Mouse (Mus musculus) ES-Bruce4 (cell line): ENCODE results near the gene Mamstr. TPM values are rescaled to one million over a fixed set of nuclear protein-coding genes. Genes with fewer than 3 reads are reported as not detected.

Experiments
- H3K27ac ChIP-seq: 2 replicates; pipeline ENCODE4 v1.5.1; 2012; ENCODE audit warnings: low read length, inconsistent platforms; ENCODE audit not compliant: insufficient read depth
- H3K27me3 ChIP-seq: 2 replicates; pipeline ENCODE4 v1.6.1; 2012; ENCODE audit warnings: mild to moderate bottlenecking, low read length, inconsistent platforms; ENCODE audit not compliant: control insufficient read depth, poor library complexity, insufficient read depth, severe bottlenecking
- H3K36me3 ChIP-seq: 2 replicates; pipeline ENCODE4 v1.6.1; 2012; ENCODE audit warnings: inconsistent platforms, mild to moderate bottlenecking, low read length, moderate library complexity; ENCODE audit not compliant: control insufficient read depth, poor library complexity, insufficient read depth, severe bottlenecking
- H3K4me1 ChIP-seq: one replicate; pipeline ENCODE4 v1.8.1; 2011; ENCODE audit warnings: low read length; ENCODE audit not compliant: control insufficient read depth, insufficient read depth
- H3K4me3 ChIP-seq: 2 replicates; pipeline ENCODE4 v1.5.1; 2011; ENCODE audit warnings: low read depth, mild to moderate bottlenecking, low read length
- H3K9ac ChIP-seq: 2 replicates; pipeline ENCODE4 v1.6.1; 2012; ENCODE audit warnings: low read depth, mild to moderate bottlenecking, inconsistent platforms; ENCODE audit not compliant: poor library complexity, severe bottlenecking
- H3K9me3 ChIP-seq: replicated peaks from 2 replicates; pipeline ENCODE4 v1.6.1; 2012; ENCODE audit warnings: mild to moderate bottlenecking, low read length, inconsistent platforms; ENCODE audit not compliant: control insufficient read depth, poor library complexity, insufficient read depth, severe bottlenecking
- CTCF ChIP-seq: IDR thresholded peaks from one replicate; pipeline ENCODE4 v1.8.1; 2011; ENCODE audit warnings: low read depth, low read length
- EP300 ChIP-seq: IDR thresholded peaks from 2 replicates; pipeline ENCODE4 v1.6.1; 2011; ENCODE audit warnings: low read depth, low read length; ENCODE audit not compliant: insufficient read depth
- POLR2A ChIP-seq: IDR thresholded peaks from one replicate; pipeline ENCODE4 v1.8.1; 2011; ENCODE audit warnings: low read length; ENCODE audit not compliant: insufficient read depth
- polyA plus RNA-seq: library from polyadenylated mRNA; stranded (reverse); fragments of >200 nt; gene quantifications from 2 replicates; pipeline ENCODE4 v1.2.4, GENCODE M21; 2011; ENCODE audit warnings: low read depth; ENCODE audit not compliant: missing spikeins, insufficient read depth, insufficient read length

Gene Mamstr
- polyA plus RNA-seq, 1 experiment = 4.1 TPM

- Histone ChIP-seq H3K9ac (peak within 1 kb of the TSS; percentile 19), H3K9me3 (no peaks in the 10 kb centered on the region), H3K4me1 (peaks cover 4% of the 10 kb centered on the region), H3K4me3 (peak within 1 kb of the TSS; percentile 53), H3K27me3 (no peaks in the 10 kb centered on the region), H3K27ac (peak within 1 kb of the TSS; percentile 33), H3K36me3 (no peaks in the 10 kb centered on the region)
- TF ChIP-seq CTCF (no peak), EP300 (0 out of 2 replicates have a peak, but pooled peaks have one; percentile 5)
Observed at GRCm38 (mm10) chr7:45617042-45617695, 22.6 kb upstream of the Mamstr start, which contains the start of gene Fut1. TSS of gene Fut1 (plus strand) at chr7:45617289.

GRCm38 (mm10) chr7:45618316-45618715 is 21.5 kb upstream of the Mamstr start:
- no peak overlapping the region for H3K9ac ChIP-seq
- H3K4me3 ChIP-seq = no peak overlapping the region
- no peaks in the 10 kb centered on the region for H3K27me3 ChIP-seq
- no peaks in the 10 kb centered on the region for H3K9me3 ChIP-seq
- TF ChIP-seq POLR2A = no peak
- TF ChIP-seq EP300 = no peak
- TF ChIP-seq CTCF = no peak
- H3K4me1 ChIP-seq = peaks cover 4% of the 10 kb centered on the region
- H3K36me3 ChIP-seq = no peaks in the 10 kb centered on the region
- no peak overlapping the region for H3K27ac ChIP-seq

GRCm38 (mm10) chr7:45619592-45619991 is 20.2 kb upstream of the Mamstr start:
- no peak overlapping the region for H3K27ac ChIP-seq
- no peaks in the 10 kb centered on the region for H3K9me3 ChIP-seq
- no peak overlapping the region for H3K4me3 ChIP-seq
- TF ChIP-seq POLR2A (no peak), CTCF (no peak), EP300 (no peak)
- no peaks in the 10 kb centered on the region for H3K36me3 ChIP-seq
- peaks cover 4% of the 10 kb centered on the region for H3K4me1 ChIP-seq
- H3K9ac ChIP-seq = no peak overlapping the region
- no peaks in the 10 kb centered on the region for H3K27me3 ChIP-seq

GRCm38 (mm10) chr7:45621443-45621842 is 18.3 kb upstream of the Mamstr start, which contains the start of gene Izumo1:
TSS of gene Izumo1 (plus strand) at chr7:45621811.
- Histone ChIP-seq H3K27me3 (no peaks in the 10 kb centered on the region), H3K4me1 (no peaks in the 10 kb centered on the region), H3K27ac (no peak within 1 kb of the TSS), H3K9me3 (no peaks in the 10 kb centered on the region), H3K9ac (peak within 1 kb of the TSS; percentile 32; the same call in 1 of the 2 replicates), H3K4me3 (peak within 1 kb of the TSS; percentile 58), H3K36me3 (no peaks in the 10 kb centered on the region)
- TF ChIP-seq POLR2A (no peak), CTCF (no peak), EP300 (no peak)

DNA sequence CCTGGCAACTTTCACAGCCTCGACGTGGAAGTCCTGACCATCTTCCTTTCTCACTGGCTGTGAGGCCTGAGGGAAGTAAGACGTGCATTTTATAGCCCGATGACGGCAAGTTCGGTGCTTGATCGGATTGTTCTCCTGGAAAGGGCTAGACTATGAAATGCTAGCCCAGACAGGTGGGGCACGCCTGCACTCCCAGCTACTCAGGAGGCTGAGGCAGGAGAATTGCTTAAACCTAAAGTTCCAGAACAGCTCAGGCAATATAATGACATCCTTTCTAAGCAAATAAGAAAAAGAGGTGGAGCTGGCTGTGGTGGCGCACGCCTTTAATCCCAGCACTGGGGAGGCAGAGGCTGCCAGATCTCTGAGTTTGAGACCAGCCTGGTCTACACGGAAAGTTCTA is 16.3 kb upstream of the Mamstr start:
- no peak overlapping the region for H3K4me3 ChIP-seq
- H3K27me3 ChIP-seq = no peaks in the 10 kb centered on the region
- H3K9me3 ChIP-seq = no peaks in the 10 kb centered on the region
- no peak for TF ChIP-seq CTCF
- TF ChIP-seq EP300 = no peak
- no peak for TF ChIP-seq POLR2A
- H3K36me3 ChIP-seq = no peaks in the 10 kb centered on the region
- no peak overlapping the region for H3K9ac ChIP-seq
- H3K27ac ChIP-seq = no peak overlapping the region
- H3K4me1 ChIP-seq = no peaks in the 10 kb centered on the region

- H3K9me3 ChIP-seq = no peaks in the 10 kb centered on the region
- no peaks in the 10 kb centered on the region for H3K36me3 ChIP-seq
- no peak overlapping the region for H3K9ac ChIP-seq
- no peak overlapping the region for H3K27ac ChIP-seq
- H3K27me3 ChIP-seq = no peaks in the 10 kb centered on the region
- H3K4me1 ChIP-seq = no peaks in the 10 kb centered on the region
- H3K4me3 ChIP-seq = no peak overlapping the region
- TF ChIP-seq EP300 (no peak), CTCF (no peak), POLR2A (no peak)
Observed at GRCm38 (mm10) chr7:45624718-45625117, 15.1 kb upstream of the Mamstr start.
